Mouse (Mus musculus) lung, adult 2 months (tissue): ENCODE measurements around the gene Prg2.

Experiments
- CTCF ChIP-seq: fragments of 200-500 bp; IDR thresholded peaks from 2 replicates; pipeline ENCODE4 v1.5.1; 2011; ENCODE audit warnings: mild to moderate bottlenecking, low read length, control low read depth; ENCODE audit not compliant: insufficient read depth
- POLR2A ChIP-seq: fragments of 200-500 bp; IDR thresholded peaks from 2 replicates; pipeline ENCODE4 v1.6.1; 2011; ENCODE audit warnings: low read depth, mild to moderate bottlenecking, control low read depth, low read length, borderline replicate concordance; ENCODE audit errors: extremely low read depth

GRCm38 (mm10) chr2:85011906-85012604 lies 31.8 kb downstream of the Prg2 start:
- no peak for TF ChIP-seq POLR2A
- no peak for TF ChIP-seq CTCF
